Mouse (Mus musculus) duodenum, adult 2 months (tissue): ENCODE measurements around the gene Bard1. TPM values are rescaled to one million over a fixed set of nuclear protein-coding genes. Genes with fewer than 3 reads are reported as not detected.

ENCODE experiments used
- polyA plus RNA-seq: library from polyadenylated mRNA; depleted of rRNA; stranded (reverse); fragments of >200 nt; gene quantifications from 2 replicates; pipeline ENCODE4 v1.2.3, GENCODE M21; 2012; ENCODE audit warnings: low replicate concordance; rRNA removed

Bard1 gene
- 0.76 and 0.85 TPM in 2 replicates for polyA plus RNA-seq

DNA sequence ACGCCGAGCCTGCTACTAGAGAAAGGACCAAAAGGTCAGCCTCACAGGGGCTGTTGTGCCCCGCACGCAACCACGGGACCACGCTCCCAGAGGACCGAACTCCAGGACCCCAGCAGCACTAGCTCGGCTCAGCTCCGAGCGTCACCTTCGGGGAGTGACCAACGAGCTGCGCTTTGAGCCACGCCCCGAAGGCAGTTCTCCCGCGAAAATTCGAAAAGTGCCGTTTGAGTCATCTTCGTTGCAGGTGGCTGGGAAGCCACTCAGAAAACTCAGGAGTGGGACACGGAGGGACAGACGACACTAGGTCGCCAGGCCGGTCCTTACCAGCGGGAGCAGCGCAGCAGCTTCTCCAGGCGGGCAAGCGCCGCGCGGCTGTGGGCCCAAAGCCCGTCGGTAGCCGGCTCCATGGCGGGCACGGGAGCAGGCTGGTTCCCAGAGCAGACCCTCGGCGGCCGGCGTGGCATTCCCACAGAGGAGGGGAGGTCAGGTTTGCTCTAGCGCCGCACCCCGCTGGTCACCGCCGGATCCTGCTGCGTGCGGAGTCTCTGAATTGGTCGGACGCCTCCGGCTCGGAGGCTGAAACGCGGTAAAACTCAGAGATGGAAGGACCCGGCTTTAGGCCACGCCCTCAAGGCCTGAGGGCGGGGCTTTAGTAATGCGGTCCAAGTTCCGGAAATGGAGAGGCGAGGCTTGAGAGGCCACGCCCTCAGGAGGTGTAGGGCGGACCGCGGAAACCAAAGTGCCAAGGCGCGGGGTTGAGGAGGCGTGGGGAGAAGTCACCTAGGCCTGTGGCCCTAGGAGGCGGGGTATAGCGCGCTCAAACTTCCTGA lies at the start of gene Bard1:
Gene Bard1, minus strand, starts transcription at position 803 of the 830 bp plus-strand sequence.

